Mouse (Mus musculus) macrophage (primary cell): ENCODE data around the gene Hdac9. TPM values are rescaled to one million over a fixed set of nuclear protein-coding genes. Genes with fewer than 3 reads are reported as not detected.

Source experiments
- H3K27ac ChIP-seq: fragments of 350-480 bp; formaldehyde crosslinking; 2 replicates; pipeline ENCODE4 v1.9.0; 2021
- H3K36me3 ChIP-seq: fragments of 350-480 bp; formaldehyde crosslinking; 2 replicates; pipeline ENCODE4 v1.9.0; 2021; ENCODE audit errors: inconsistent target
- H3K4me3 ChIP-seq: fragments of 350-480 bp; formaldehyde crosslinking; 2 replicates; pipeline ENCODE4 v1.9.0; 2021; ENCODE audit errors: inconsistent target
- H3K79me2 ChIP-seq: fragments of 350-480 bp; formaldehyde crosslinking; 2 replicates; pipeline ENCODE4 v1.9.0; 2021; ENCODE audit errors: inconsistent target
- WGBS: methylation state at CpG from one replicate; pipeline ENCODE4 v1.1.7; 2026; ENCODE audit warnings: inconsistent platforms; ENCODE audit not compliant: missing documents; 5-methylcytosine and 5-hydroxymethylcytosine counted together
- polyA plus RNA-seq: library from polyadenylated mRNA; stranded (reverse); fragments of 250-400 nt; gene quantifications from 3 replicates; pipeline ENCODE4 v1.2.4, GENCODE M21; 2018; ENCODE audit warnings: inconsistent platforms

The Hdac9 gene
- polyA plus RNA-seq, 1 experiment from 2014 or later, result 2.4 TPM

- WGBS, result 96% methylated on average over 15 of the region's 15 CpGs
- no peaks in the 10 kb centered on the region for H3K36me3 ChIP-seq
- H3K4me3 ChIP-seq, result no peak overlapping the region
- no peak overlapping the region for H3K27ac ChIP-seq
- no peaks in the 10 kb centered on the region for H3K79me2 ChIP-seq
Measured at GRCm38 (mm10) chr12:34312113-34312719, 604.7 kb downstream of the Hdac9 start.

- WGBS, result 61% methylated on average over 3 of the region's 3 CpGs
- H3K36me3 ChIP-seq, result no peaks in the 10 kb centered on the region
- no peak overlapping the region for H3K4me3 ChIP-seq
- H3K27ac ChIP-seq, result no peak overlapping the region
- H3K79me2 ChIP-seq, result no peaks in the 10 kb centered on the region
Measured at GRCm38 (mm10) chr12:34305453-34305852, 611.4 kb downstream of the Hdac9 start.

GRCm38 (mm10) chr12:34292346-34292745 is 624.5 kb downstream of the Hdac9 start:
- Histone ChIP-seq H3K27ac (no peak overlapping the region), H3K36me3 (no peaks in the 10 kb centered on the region), H3K79me2 (no peaks in the 10 kb centered on the region), H3K4me3 (no peak overlapping the region)
- 66% methylated on average over 7 of the region's 7 CpGs for WGBS

GRCm38 (mm10) chr12:34287218-34287617 is 629.7 kb downstream of the Hdac9 start:
- Histone ChIP-seq H3K36me3 (no peaks in the 10 kb centered on the region), H3K27ac (no peak overlapping the region), H3K4me3 (no peak overlapping the region), H3K79me2 (no peaks in the 10 kb centered on the region)
- WGBS, result 85% methylated on average over 2 of the region's 2 CpGs

- Histone ChIP-seq H3K27ac (no peak overlapping the region), H3K79me2 (no peaks in the 10 kb centered on the region), H3K4me3 (no peak overlapping the region), H3K36me3 (no peaks in the 10 kb centered on the region)
Measured at GRCm38 (mm10) chr12:34284888-34285287, 632.0 kb downstream of the Hdac9 start.

GRCm38 (mm10) chr12:34284396-34284795 is 632.5 kb downstream of the Hdac9 start:
- H3K79me2 ChIP-seq, result no peaks in the 10 kb centered on the region
- WGBS, result 97% methylated on average over 3 of the region's 3 CpGs
- H3K27ac ChIP-seq, result no peak overlapping the region
- no peaks in the 10 kb centered on the region for H3K36me3 ChIP-seq
- no peak overlapping the region for H3K4me3 ChIP-seq

GRCm38 (mm10) chr12:34278822-34279221 is 638.1 kb downstream of the Hdac9 start:
- Histone ChIP-seq H3K79me2 (no peaks in the 10 kb centered on the region), H3K4me3 (no peak overlapping the region), H3K36me3 (no peaks in the 10 kb centered on the region), H3K27ac (no peak overlapping the region)
- WGBS, result 93% methylated on average over 12 of the region's 12 CpGs

- no peaks in the 10 kb centered on the region for H3K36me3 ChIP-seq
- no peak overlapping the region for H3K4me3 ChIP-seq
- no peaks in the 10 kb centered on the region for H3K79me2 ChIP-seq
- 86% methylated on average over 1 of the region's 1 CpGs for WGBS
- no peak overlapping the region for H3K27ac ChIP-seq
Measured at GRCm38 (mm10) chr12:34273816-34274215, 643.1 kb downstream of the Hdac9 start.

GRCm38 (mm10) chr12:34270096-34270495 is 646.8 kb downstream of the Hdac9 start:
- WGBS, result 93% methylated on average over 6 of the region's 6 CpGs
- H3K27ac ChIP-seq, result no peak overlapping the region
- no peaks in the 10 kb centered on the region for H3K36me3 ChIP-seq
- no peaks in the 10 kb centered on the region for H3K79me2 ChIP-seq
- H3K4me3 ChIP-seq, result no peak overlapping the region

GRCm38 (mm10) chr12:34269472-34270040 is 647.3 kb downstream of the Hdac9 start:
- WGBS, result 95% methylated on average over 13 of the region's 13 CpGs

GRCm38 (mm10) chr12:34259651-34260050 is 657.2 kb downstream of the Hdac9 start:
- Histone ChIP-seq H3K4me3 (no peak overlapping the region), H3K27ac (no peak overlapping the region), H3K79me2 (no peaks in the 10 kb centered on the region), H3K36me3 (no peaks in the 10 kb centered on the region)
- WGBS, result 93% methylated on average over 4 of the region's 4 CpGs

More at GRCm38 (mm10) chr12:34269472-34270040, 647.3 kb downstream of the Hdac9 start:
- H3K36me3 ChIP-seq, result no peaks in the 10 kb centered on the region
- no peak overlapping the region for H3K4me3 ChIP-seq
- no peaks in the 10 kb centered on the region for H3K79me2 ChIP-seq
- H3K27ac ChIP-seq, result no peak overlapping the region

GRCm38 (mm10) chr12:34249160-34249559 is 667.7 kb downstream of the Hdac9 start:
- Histone ChIP-seq H3K4me3 (no peak overlapping the region), H3K27ac (no peak overlapping the region), H3K79me2 (no peaks in the 10 kb centered on the region), H3K36me3 (no peaks in the 10 kb centered on the region)
- 0% methylated on average over 1 of the region's 1 CpGs for WGBS

GRCm38 (mm10) chr12:34248193-34249121 is 668.4 kb downstream of the Hdac9 start:
- no peak overlapping the region for H3K4me3 ChIP-seq
- 55% methylated on average over 18 of the region's 18 CpGs for WGBS
- no peaks in the 10 kb centered on the region for H3K36me3 ChIP-seq
- no peak overlapping the region for H3K27ac ChIP-seq
- no peaks in the 10 kb centered on the region for H3K79me2 ChIP-seq

GRCm38 (mm10) chr12:34238796-34239195 is 678.1 kb downstream of the Hdac9 start:
- H3K4me3 ChIP-seq, result no peak overlapping the region
- H3K36me3 ChIP-seq, result no peaks in the 10 kb centered on the region
- no peak overlapping the region for H3K27ac ChIP-seq
- 94% methylated on average over 3 of the region's 3 CpGs for WGBS
- H3K79me2 ChIP-seq, result no peaks in the 10 kb centered on the region

- Histone ChIP-seq H3K27ac (no peak overlapping the region), H3K36me3 (no peaks in the 10 kb centered on the region), H3K4me3 (no peak overlapping the region), H3K79me2 (no peaks in the 10 kb centered on the region)
- 92% methylated on average over 4 of the region's 4 CpGs for WGBS
Measured at GRCm38 (mm10) chr12:34231621-34232150, 685.2 kb downstream of the Hdac9 start.
